Mouse (Mus musculus): ENCODE results near the gene Rfc4.

- TF ChIP-seq MAFK (IDR thresholded peaks at IDR 0.05; ENCODE audit: insufficient read depth, low read depth, low read length) (no peak), ZC3H11A (IDR thresholded peaks at IDR 0.05; ENCODE audit: borderline replicate concordance, low read depth, low read length) (no peak)
These were observed 3.1 kb downstream of the Rfc4 start for GRCm38 (mm10) chr16:23124398-23124797.
